Comparison of ENCODE assay signal across 8 mouse cellular contexts in the genomic region with DNA sequence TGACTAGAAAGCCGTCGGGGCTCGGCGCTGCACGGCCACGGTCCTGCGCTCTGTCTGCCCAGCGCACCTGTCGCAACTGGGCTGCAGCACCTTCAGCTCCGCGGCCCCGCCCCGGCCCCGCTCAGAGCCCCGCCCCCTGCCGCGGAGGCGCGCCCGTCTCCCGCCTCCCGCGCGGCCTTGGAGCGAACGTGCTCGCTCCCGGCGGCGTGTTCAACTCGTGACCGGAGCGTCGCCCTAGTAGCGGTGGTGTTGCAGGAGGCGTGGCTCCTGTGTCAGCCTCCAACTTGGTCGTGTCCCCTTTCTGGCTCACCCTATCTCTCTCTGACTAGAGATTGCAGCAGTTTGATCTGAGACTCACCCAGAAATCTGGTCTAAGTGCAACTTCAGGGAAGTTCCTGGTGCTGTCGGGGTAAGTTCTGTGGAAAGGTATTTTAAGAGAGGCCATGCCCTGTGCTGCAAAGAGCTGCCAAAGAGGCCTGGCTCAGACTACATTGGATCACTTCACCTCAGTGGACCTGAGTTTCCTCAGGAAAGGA. TPM values are rescaled to one million over a fixed set of nuclear protein-coding genes. Genes with fewer than 3 reads are reported as not detected.
A peak's percentile ranks its signal among the peaks of the same experiment; 100 is the strongest.
DNase-seq lines count a peak whose midpoint lies in the region; ATAC-seq and TF ChIP-seq lines count a peak whose summit lies in the region.

Gene Lima1 (minus strand): TSS at position 123 of the 536 bp plus-strand sequence.

- DNase-seq in 3134 (ENCODE audit: extremely low read depth, insufficient read length, low spot score) = peak; percentile 82
- peak; percentile 66 to 75 for DNase-seq in adrenal gland, postnatal 4 days (ENCODE audit: low spot score in 2 of 2)
- DNase-seq in embryonic facial prominence, embryonic 14.5 days (ENCODE audit: low spot score) = peak; percentile 96
- DNase-seq in heart, adult 8-10 months (ENCODE audit: low spot score) = peak; percentile 81
- DNase-seq in kidney, adult 9 months = peak; percentile 92
- DNase-seq in limb, embryonic 14.5 days (ENCODE audit: low spot score) = peak; percentile 90
- DNase-seq in midbrain, postnatal 0 days (ENCODE audit: low spot score) = peak; percentile 94
- peak; percentile 45 to 71 for DNase-seq in spleen, postnatal 14 days (ENCODE audit: low spot score in 2 of 2)

- no peak for TF ChIP-seq POLR2A in limb, embryonic 14.5 days (IDR thresholded peaks at IDR 0.05; ENCODE audit: borderline replicate concordance, extremely low read depth, insufficient read depth, insufficient read length)

- ATAC-seq in embryonic facial prominence, embryonic 14.5 days (ENCODE audit: low read depth) = peak; percentile 96
- ATAC-seq in limb, embryonic 14.5 days (ENCODE audit: low FRiP score, low read depth) = peak; percentile 97
- peak; percentile 91 for ATAC-seq in midbrain, postnatal 0 days (ENCODE audit: low FRiP score)

- WGBS in embryonic facial prominence, embryonic 14.5 days = 0% methylated on average over 13 of the region's 38 CpGs
- under 1% methylated on average over 28 of the region's 38 CpGs for WGBS in limb, embryonic 14.5 days
- under 1% methylated on average over 31 of the region's 38 CpGs for WGBS in midbrain, postnatal 0 days

- no peaks in the 10 kb centered on the region for H3K9me3 ChIP-seq in embryonic facial prominence, embryonic 14.5 days (ENCODE audit: control insufficient read depth, low read length)
- H3K9me3 ChIP-seq in limb, embryonic 14.5 days (ENCODE audit: control insufficient read depth, low read length) = no peaks in the 10 kb centered on the region
- H3K9me3 ChIP-seq in midbrain, postnatal 0 days (ENCODE audit: low read length) = no peaks in the 10 kb centered on the region

- H3K9ac ChIP-seq in embryonic facial prominence, embryonic 14.5 days (ENCODE audit: low read depth, low read length) = peak within 1 kb of the TSS; percentile 69
- peak within 1 kb of the TSS; percentile 63 for H3K9ac ChIP-seq in limb, embryonic 14.5 days (ENCODE audit: low read depth, low read length, severe bottlenecking)
- peak within 1 kb of the TSS; percentile 70 for H3K9ac ChIP-seq in midbrain, postnatal 0 days (replicated peaks; ENCODE audit: low read length, poor library complexity, severe bottlenecking)

- peak within 1 kb of the TSS; percentile 79 for H3K4me3 ChIP-seq in embryonic facial prominence, embryonic 14.5 days (ENCODE audit: low read depth, low read length)
- H3K4me3 ChIP-seq in limb, embryonic 14.5 days (replicated peaks; ENCODE audit: low read length) = peak within 1 kb of the TSS; percentile 66
- H3K4me3 ChIP-seq in midbrain, postnatal 0 days (ENCODE audit: low read depth, low read length) = peak within 1 kb of the TSS; percentile 81

- TF ChIP-seq CTCF in midbrain, postnatal 0 days (IDR thresholded peaks at IDR 0.05) = no peak

- no peaks in the 10 kb centered on the region for H3K27me3 ChIP-seq in embryonic facial prominence, embryonic 14.5 days (replicated peaks; ENCODE audit: control insufficient read depth, insufficient read depth, low read length)
- H3K27me3 ChIP-seq in limb, embryonic 14.5 days (ENCODE audit: control insufficient read depth, insufficient read depth, low read length) = 0 out of 2 replicates have a peak, but pooled peaks cover 3% of the 10 kb centered on the region
- H3K27me3 ChIP-seq in midbrain, postnatal 0 days (ENCODE audit: insufficient read depth, low read length) = no peaks in the 10 kb centered on the region

- H3K4me2 ChIP-seq in embryonic facial prominence, embryonic 14.5 days (ENCODE audit: low read depth, low read length) = peak within 1 kb of the TSS; percentile 99
- H3K4me2 ChIP-seq in limb, embryonic 14.5 days (replicated peaks; ENCODE audit: low read depth, low read length, severe bottlenecking) = peak within 1 kb of the TSS; percentile 97
- H3K4me2 ChIP-seq in midbrain, postnatal 0 days (ENCODE audit: low read depth, low read length, poor library complexity, severe bottlenecking) = peak within 1 kb of the TSS; percentile 97

- H3K27ac ChIP-seq in embryonic facial prominence, embryonic 14.5 days (replicated peaks; ENCODE audit: low read depth, low read length) = peak within 1 kb of the TSS; percentile 44
- 0 out of 2 replicates have a peak within 1 kb of the TSS, but pooled peaks have one; percentile 3 for H3K27ac ChIP-seq in limb, embryonic 14.5 days (replicated peaks; ENCODE audit: low read depth, low read length)
- peak within 1 kb of the TSS; percentile 43 for H3K27ac ChIP-seq in midbrain, postnatal 0 days (ENCODE audit: low read depth, low read length)

- peaks cover 6% of the 10 kb centered on the region; the same call in 1 of the 2 replicates for H3K4me1 ChIP-seq in embryonic facial prominence, embryonic 14.5 days (ENCODE audit: control insufficient read depth, insufficient read depth, low read length)
- no peaks in the 10 kb centered on the region for H3K4me1 ChIP-seq in limb, embryonic 14.5 days (ENCODE audit: control insufficient read depth, insufficient read depth, low read length)
- H3K4me1 ChIP-seq in midbrain, postnatal 0 days (ENCODE audit: insufficient read depth, low read length) = peaks cover 12% of the 10 kb centered on the region; the same call in 1 of the 2 replicates

- H3K36me3 ChIP-seq in embryonic facial prominence, embryonic 14.5 days (ENCODE audit: control insufficient read depth, insufficient read depth, low read length) = no peaks in the 10 kb centered on the region
- H3K36me3 ChIP-seq in limb, embryonic 14.5 days (ENCODE audit: control insufficient read depth, insufficient read depth, low read length) = no peaks in the 10 kb centered on the region
- H3K36me3 ChIP-seq in midbrain, postnatal 0 days (ENCODE audit: insufficient read depth, low read length) = no peaks in the 10 kb centered on the region

RNA-seq across cellular contexts. Expression of gene Lima1, which starts in this region (rescaled TPM):
- total RNA-seq in adrenal gland, postnatal 4 days (2021) = 10 to 100 TPM; 51.0 to 51.9 TPM
- polyA plus RNA-seq in embryonic facial prominence, embryonic 14.5 days (2014; fragmentation: Nextera tagmentation; extraction: Ambion mirVana) = 66.6 and 72.6 TPM in 2 replicates
- 10 to 100 TPM; 17.6 to 21.7 (median 20.4) TPM for total RNA-seq in heart, adult 8-10 months (2022)
- polyA plus RNA-seq in limb, embryonic 14.5 days (2012; rRNA removed) = 65.9 and 81.2 TPM in 2 replicates
- 76.0 and 87.3 TPM in 2 replicates for polyA plus RNA-seq in limb, embryonic 14.5 days (2014; fragmentation: Nextera tagmentation; extraction: Ambion mirVana)
- 6.4 and 8.7 TPM in 2 replicates for total RNA-seq in midbrain, postnatal 0 days (2014; rRNA removed)
- polyA plus RNA-seq in midbrain, postnatal 0 days (2015; fragmentation: Nextera tagmentation; extraction: Ambion mirVana) = 6.7 and 7.8 TPM in 2 replicates

Comparison
In these comparisons a context has a peak if more than half of its experiments do, and no peak if none do; other contexts are left out.
1. Peak in every context shown above with its lines: DNase-seq, ATAC-seq, H3K4me3 ChIP-seq and H3K27ac ChIP-seq.